Comparison of ENCODE assay signal across 2 mouse cellular contexts in genomic region chr14:54754602-54755018, GRCm38 (mm10).
TF ChIP-seq lines count a peak whose summit lies in the region.

No protein-coding gene starts in this region.

TF ChIP-seq in CH12.LX, 34 proteins besides CTCF, POLR2A, EP300 and RAD21:
- TF ChIP-seq HCFC1 (IDR thresholded peaks at IDR 0.05; ENCODE audit: low read depth, low read length) (no peak), ETS1 (conservative IDR thresholded peaks at IDR 0.05; ENCODE audit: low read depth, low read length) (no peak), KAT2A (IDR thresholded peaks at IDR 0.05; ENCODE audit: insufficient replicate concordance, low read length) (no peak), RCOR1 (conservative IDR thresholded peaks at IDR 0.05; ENCODE audit: low read depth, low read length) (no peak), MAFK (IDR thresholded peaks at IDR 0.05; ENCODE audit: insufficient replicate concordance, low read length) (peak; percentile 95), MEF2A (IDR thresholded peaks at IDR 0.05; ENCODE audit: borderline replicate concordance, low read depth, low read length) (no peak)

TF ChIP-seq in MEL, 35 proteins besides CTCF, POLR2A, EP300 and RAD21:
- TF ChIP-seq ELF1 (IDR thresholded peaks at IDR 0.05; ENCODE audit: low read depth, low read length) = 0 out of 2 replicates have a peak, but pooled peaks have one; percentile 27
- TF ChIP-seq BHLHE40 (IDR thresholded peaks at IDR 0.05; ENCODE audit: borderline replicate concordance, low read depth, low read length) = peak; percentile 56; the same call in 1 of the 2 replicates
- TF ChIP-seq RCOR1 (IDR thresholded peaks at IDR 0.05; ENCODE audit: low read depth, low read length) = peak; percentile 73
- TF ChIP-seq JUND (IDR thresholded peaks at IDR 0.05; ENCODE audit: low read depth, low read length) = no peak
- TF ChIP-seq TAL1 (IDR thresholded peaks at IDR 0.05; ENCODE audit: low read length) = 0 out of 2 replicates have a peak, but pooled peaks have one; percentile 27
- TF ChIP-seq MAZ (IDR thresholded peaks at IDR 0.05; ENCODE audit: low read depth, low read length) = peak; percentile 23; the same call in 1 of the 2 replicates
- TF ChIP-seq SIN3A (IDR thresholded peaks at IDR 0.05; ENCODE audit: low read length) = peak; percentile 67
- TF ChIP-seq HCFC1 (IDR thresholded peaks at IDR 0.05; ENCODE audit: low read depth, low read length) = peak; percentile 24; the same call in 1 of the 2 replicates
- TF ChIP-seq USF2 (IDR thresholded peaks at IDR 0.05; ENCODE audit: borderline replicate concordance in 1 of 2, insufficient read depth in 1 of 2, low read depth in 1 of 2, low read length in 2 of 2) = no peak
- TF ChIP-seq POLR2AphosphoS5 (IDR thresholded peaks at IDR 0.05; ENCODE audit: borderline replicate concordance, low read depth, low read length) = no peak
- TF ChIP-seq GABPA (IDR thresholded peaks at IDR 0.05; ENCODE audit: low read depth, low read length) = 0 out of 2 replicates have a peak, but pooled peaks have one; percentile 32
- peak; percentile 27 for TF ChIP-seq CHD2 (IDR thresholded peaks at IDR 0.05; ENCODE audit: low read length)
- peak; percentile 92 for TF ChIP-seq ETS1 (IDR thresholded peaks at IDR 0.05; ENCODE audit: low read depth, low read length)
- TF ChIP-seq USF1 (IDR thresholded peaks at IDR 0.05; ENCODE audit: low read depth, low read length) = no peak
- peak; percentile 61 for TF ChIP-seq TCF12 (IDR thresholded peaks at IDR 0.05; ENCODE audit: low read depth, low read length)
- peak; percentile 74 for TF ChIP-seq GATA1 (IDR thresholded peaks at IDR 0.05; ENCODE audit: low read depth, low read length)
- peak; percentile 99 for TF ChIP-seq MAFK (IDR thresholded peaks at IDR 0.05; ENCODE audit: borderline replicate concordance, low read depth, low read length)
TF ChIP-seq in MEL: peak in this region for 13.
